Mouse (Mus musculus) cortical plate, adult 2 months (tissue): ENCODE data around the gene Nat9. TPM values are rescaled to one million over a fixed set of nuclear protein-coding genes. Genes with fewer than 3 reads are reported as not detected.
A peak's percentile ranks its signal among the peaks of the same experiment; 100 is the strongest.

Source experiments
- H3K27ac ChIP-seq: fragments of 200-500 bp; 2 replicates; pipeline ENCODE4 v1.5.1; 2012; ENCODE audit warnings: low read length, control low read depth, inconsistent platforms; ENCODE audit not compliant: insufficient read depth
- H3K4me1 ChIP-seq: fragments of 200-500 bp; 2 replicates; pipeline ENCODE4 v1.6.1; 2011; ENCODE audit warnings: low read length; ENCODE audit not compliant: control insufficient read depth, insufficient read depth
- H3K4me3 ChIP-seq: fragments of 200-500 bp; 2 replicates; pipeline ENCODE4 v1.5.1; 2011; ENCODE audit warnings: mild to moderate bottlenecking, low read length, control low read depth; ENCODE audit not compliant: insufficient read depth
- CTCF ChIP-seq: fragments of 200-500 bp; IDR thresholded peaks from 2 replicates; pipeline ENCODE4 v1.5.1; 2011; ENCODE audit warnings: mild to moderate bottlenecking, control low read depth, low read length; ENCODE audit not compliant: insufficient read depth; ENCODE audit errors: extremely low read depth
- POLR2A ChIP-seq: fragments of 200-500 bp; IDR thresholded peaks from 2 replicates; pipeline ENCODE4 v1.6.1; 2011; ENCODE audit warnings: mild to moderate bottlenecking, low read length, control low read depth; ENCODE audit not compliant: insufficient read depth; ENCODE audit errors: extremely low read depth
- polyA plus RNA-seq: library from polyadenylated mRNA; depleted of rRNA; stranded (reverse); fragments of >200 nt; gene quantifications from 2 replicates; pipeline ENCODE4 v1.2.3, GENCODE M21; 2012

Nat9 gene
- polyA plus RNA-seq, 1 experiment, result 40.9 TPM

DNA sequence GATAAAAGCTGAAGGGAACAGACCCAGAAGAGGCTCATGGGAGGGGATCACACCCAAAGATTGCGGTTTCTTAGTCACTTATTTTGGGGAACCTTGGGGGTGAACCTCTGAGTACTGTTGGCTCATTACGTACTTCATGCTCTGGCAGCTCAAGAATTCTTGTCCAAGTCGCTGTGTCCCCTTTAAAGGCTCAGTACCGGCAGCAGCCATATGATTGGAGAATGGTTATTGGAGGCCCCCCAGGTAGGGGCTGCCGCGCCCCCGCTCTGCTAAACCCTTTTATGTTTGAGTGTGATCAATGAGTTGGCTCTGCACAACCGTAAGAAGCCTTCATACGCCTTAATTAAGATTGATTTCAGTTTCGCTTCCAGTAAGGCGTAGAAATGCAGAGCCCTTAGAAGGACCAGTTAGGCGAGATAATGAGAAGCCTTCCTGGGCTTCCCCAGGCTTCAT is 11.3 kb upstream of the Nat9 start:
- TF ChIP-seq POLR2A (no peak), CTCF (no peak)
- H3K27ac ChIP-seq, result no peak overlapping the region
- no peaks in the 10 kb centered on the region for H3K4me1 ChIP-seq
- no peak overlapping the region for H3K4me3 ChIP-seq

DNA sequence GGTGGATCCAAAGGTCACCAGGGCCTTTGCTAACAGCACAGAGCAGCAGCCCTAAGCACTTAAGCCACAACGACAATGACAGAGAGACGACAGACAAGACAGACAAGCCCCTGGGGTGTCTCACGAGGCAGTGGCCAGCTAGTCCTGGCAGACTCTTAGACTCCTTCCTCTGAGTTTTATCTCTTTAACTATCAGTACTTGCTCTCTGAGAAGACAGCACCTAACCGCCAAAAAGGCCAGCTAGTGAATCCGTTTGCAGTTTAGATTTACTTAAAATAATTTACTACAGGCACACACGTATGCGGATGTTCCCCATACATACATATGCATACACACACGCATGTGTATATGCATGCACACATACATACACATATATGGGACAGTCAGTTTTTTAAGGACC is 9.9 kb upstream of the Nat9 start:
- TF ChIP-seq CTCF (no peak), POLR2A (no peak)
- no peaks in the 10 kb centered on the region for H3K4me1 ChIP-seq
- H3K27ac ChIP-seq, result no peak overlapping the region
- no peak overlapping the region for H3K4me3 ChIP-seq

DNA sequence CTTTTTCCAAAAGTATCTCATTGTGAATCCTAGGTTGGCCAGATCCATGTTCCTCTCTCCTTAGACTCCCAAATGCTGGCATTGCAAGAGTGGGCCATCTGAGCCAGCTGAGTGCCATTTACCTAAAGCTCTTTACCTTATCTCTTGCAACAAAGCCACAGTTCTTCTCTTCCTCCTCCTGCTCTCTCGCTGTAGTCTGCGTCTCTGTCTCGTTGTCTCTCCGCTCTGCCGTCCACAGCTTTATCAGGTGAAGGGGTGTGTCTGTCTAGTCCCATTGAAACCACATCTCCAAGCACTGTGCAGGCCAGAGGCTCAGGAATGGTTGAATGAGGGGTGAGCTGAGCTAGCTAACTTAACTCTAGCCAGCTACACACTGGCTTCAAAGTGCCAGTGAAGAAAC is 8.3 kb upstream of the Nat9 start:
- no peak overlapping the region for H3K4me3 ChIP-seq
- TF ChIP-seq POLR2A (no peak), CTCF (no peak)
- no peak overlapping the region for H3K27ac ChIP-seq
- H3K4me1 ChIP-seq, result no peaks in the 10 kb centered on the region

DNA sequence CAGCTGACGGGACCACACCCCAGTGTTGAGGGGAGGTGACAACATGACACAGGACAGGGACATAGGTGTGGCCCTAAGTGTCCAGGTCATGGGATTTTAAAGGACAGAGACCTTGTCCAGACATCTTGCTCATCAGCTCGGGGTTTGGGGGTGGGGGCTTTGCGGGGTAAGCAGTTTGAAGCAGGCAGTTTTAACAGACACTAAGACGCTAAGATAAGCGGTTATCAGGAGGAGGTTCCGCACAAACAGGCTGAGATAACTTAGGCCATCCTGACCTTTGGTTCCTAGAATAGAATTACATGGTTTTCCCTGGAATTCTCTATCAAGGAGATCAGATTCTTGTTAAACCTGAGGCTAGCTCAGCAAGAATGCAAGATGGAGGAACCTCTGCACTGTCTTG is 7.0 kb upstream of the Nat9 start:
- Histone ChIP-seq H3K4me3 (no peak overlapping the region), H3K4me1 (no peaks in the 10 kb centered on the region), H3K27ac (no peak overlapping the region)
- TF ChIP-seq CTCF (no peak), POLR2A (no peak)

DNA sequence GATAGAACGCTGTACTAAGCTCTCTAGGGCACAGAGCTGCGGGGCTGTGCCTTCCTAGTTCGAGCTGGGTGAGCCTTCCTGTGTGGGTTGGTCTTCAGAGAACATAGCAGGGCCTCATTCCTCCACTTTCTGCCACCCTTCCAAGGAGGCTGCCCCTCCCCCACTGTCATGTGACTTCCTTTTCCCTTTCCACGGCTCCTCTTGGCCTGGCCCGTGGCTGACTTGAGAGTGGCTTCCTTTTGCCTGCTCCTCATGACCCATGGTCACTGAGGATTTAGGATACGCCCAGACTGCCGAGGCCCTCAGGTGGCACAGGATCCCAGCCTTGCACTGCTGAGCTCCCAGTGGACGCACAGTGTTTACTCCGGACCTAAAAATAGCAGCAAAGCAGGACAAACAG is 4.5 kb upstream of the Nat9 start:
- Histone ChIP-seq H3K4me3 (no peak overlapping the region), H3K4me1 (no peaks in the 10 kb centered on the region), H3K27ac (no peak overlapping the region)
- TF ChIP-seq POLR2A, result no peak

DNA sequence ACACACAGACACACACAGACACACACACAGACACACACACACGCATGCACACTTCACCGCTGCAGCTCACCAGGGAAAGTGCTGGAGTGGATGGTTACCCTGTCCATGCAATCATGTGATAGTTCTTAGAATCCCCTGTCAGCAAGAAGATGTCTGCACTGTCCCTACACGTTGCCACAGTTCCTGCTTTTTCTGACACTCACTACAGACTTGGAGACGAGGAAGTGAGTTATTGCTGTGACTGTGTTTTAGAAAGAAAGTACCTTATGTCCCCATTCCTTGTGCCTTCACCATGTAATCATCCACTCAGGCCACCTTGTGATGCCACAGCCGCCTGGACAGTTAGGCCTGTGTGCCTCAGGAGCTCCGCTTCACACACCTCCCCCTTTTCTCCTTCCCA is 1.6 kb upstream of the Nat9 start:
- Histone ChIP-seq H3K4me1 (peaks cover 3% of the 10 kb centered on the region), H3K4me3 (no peak overlapping the region), H3K27ac (no peak overlapping the region; the same call in 1 of the 2 replicates)
- TF ChIP-seq POLR2A (no peak), CTCF (no peak)

DNA sequence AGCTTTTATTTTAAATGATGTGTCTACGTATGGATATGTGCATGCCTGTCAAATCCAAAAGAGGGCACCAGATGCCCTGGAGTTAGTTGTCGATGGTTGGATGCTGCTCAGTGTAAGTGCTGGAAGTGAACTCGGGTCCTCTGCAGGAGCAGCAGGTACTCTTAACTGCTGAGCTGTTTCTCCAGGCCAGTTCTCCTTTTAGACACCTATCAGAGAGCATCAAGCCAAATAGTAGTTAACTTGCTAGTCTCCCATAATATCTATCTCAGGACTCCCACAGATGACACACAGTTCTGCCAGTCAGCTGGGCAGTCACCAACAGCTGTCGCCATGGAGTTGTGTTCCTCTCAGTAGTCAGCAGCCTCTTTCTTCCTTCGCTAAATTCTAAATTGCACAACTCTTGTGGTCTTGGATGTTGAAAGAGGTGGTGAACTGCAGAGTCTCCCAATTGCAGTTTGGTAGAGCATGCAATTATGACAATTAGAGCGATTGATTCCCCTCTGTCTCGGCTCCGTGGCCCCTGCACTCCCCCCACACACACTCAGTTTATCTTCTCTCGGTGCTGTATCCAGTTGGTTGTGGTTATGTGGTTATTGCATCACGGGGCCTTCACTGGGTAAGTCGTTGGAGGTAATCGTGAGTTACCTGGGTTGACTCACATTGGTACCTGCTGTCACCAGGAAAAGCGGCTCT is 1.0 kb upstream of the Nat9 start:
- TF ChIP-seq CTCF (no peak), POLR2A (no peak)
- Histone ChIP-seq H3K27ac (no peak overlapping the region), H3K4me1 (peaks cover 3% of the 10 kb centered on the region), H3K4me3 (no peak overlapping the region)

DNA sequence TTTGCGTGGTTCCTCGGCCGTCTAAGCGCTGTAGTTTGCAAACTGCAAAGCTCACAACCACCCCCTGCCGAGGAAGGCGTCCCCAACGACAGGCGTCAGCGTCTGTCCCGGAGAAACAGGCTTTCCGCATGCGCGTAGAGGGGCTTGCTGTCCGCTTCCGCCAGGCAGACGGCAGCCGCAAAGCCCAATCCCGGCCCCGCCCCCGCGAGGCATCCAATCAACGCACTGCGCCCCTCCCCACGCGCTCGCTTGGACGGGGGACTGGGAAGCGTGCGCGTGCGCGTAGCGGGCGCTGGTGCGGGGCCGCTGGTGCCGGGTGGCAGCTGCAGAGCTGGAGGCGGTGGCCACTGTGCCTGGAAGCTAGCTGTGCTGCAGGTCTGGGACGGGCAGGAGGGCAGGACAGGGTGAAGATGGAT is 427 bp downstream of the Nat9 start, which contains the start of gene Tmem104:
TSS of gene Tmem104 (plus strand) at position 264 of the 416 bp plus-strand sequence.
- Histone ChIP-seq H3K4me3 (peak within 1 kb of the TSS; percentile 84), H3K4me1 (peaks cover 3% of the 10 kb centered on the region), H3K27ac (peak within 1 kb of the TSS; percentile 38; the same call in 1 of the 2 replicates)
- peak; percentile 85 for TF ChIP-seq POLR2A
- no peak for TF ChIP-seq CTCF

DNA sequence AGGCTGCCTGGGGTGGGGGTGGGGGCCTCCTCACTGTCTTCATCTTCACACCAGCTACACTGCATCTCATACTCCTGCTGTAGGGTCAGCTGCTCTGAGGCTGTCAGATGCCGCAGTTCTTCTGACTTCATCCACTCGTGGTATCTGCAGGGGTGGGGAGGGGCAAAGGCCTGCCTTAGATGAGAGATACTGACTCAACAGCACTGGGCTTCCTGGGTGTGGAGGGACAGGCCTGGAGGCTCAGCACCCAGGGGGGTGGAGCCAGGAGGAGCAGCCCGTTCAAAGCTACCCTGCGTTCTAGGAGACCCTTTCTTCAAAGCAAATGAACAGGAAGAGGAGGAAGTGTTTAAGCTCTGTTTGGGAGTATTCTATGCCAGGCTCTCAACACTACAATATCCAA is 2.7 kb downstream of the Nat9 start:
- no peak overlapping the region for H3K27ac ChIP-seq
- no peak overlapping the region for H3K4me3 ChIP-seq
- no peak for TF ChIP-seq POLR2A
- TF ChIP-seq CTCF, result no peak

DNA sequence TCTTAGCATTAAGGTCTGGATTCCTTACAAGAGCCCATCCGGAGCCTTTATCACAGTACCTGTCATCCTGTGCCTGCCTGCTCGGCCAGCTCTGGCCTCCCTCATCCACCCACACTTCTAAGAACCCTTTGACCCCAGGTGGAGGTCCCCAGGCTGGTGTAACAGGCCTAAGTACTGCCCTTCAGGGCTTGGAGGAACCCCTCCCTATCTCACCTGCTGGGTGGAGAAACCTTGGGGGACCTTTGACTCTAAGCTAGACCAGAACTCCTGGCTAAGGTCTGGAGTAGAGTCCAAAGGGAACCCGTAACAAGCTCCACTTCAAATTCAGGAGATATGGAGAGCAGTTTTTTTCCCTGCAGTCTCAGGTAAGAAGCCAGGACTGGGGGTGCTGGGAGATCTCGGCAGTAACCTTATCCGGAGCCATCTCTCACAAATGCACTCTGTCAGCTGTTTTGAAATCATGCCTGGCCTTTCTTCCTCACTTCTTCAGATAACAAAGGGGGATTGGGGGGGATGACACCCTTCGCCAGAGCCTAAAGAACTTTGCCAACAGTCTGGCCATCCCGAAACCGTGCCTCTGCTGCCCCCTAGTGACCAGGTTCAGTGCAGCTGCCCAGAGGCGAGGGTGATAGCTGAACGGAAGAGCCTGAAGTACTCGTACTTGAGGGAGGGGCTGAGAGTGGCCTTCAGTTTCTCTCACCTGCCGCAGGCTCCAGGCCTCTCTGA is 5.6 kb downstream of the Nat9 start:
- Histone ChIP-seq H3K4me1 (peaks cover 3% of the 10 kb centered on the region), H3K27ac (no peak overlapping the region), H3K4me3 (no peak overlapping the region)
- TF ChIP-seq POLR2A (no peak), CTCF (peak; percentile 90)

More for the DNA sequence above, 2.7 kb downstream of the Nat9 start:
- peaks cover 3% of the 10 kb centered on the region for H3K4me1 ChIP-seq

DNA sequence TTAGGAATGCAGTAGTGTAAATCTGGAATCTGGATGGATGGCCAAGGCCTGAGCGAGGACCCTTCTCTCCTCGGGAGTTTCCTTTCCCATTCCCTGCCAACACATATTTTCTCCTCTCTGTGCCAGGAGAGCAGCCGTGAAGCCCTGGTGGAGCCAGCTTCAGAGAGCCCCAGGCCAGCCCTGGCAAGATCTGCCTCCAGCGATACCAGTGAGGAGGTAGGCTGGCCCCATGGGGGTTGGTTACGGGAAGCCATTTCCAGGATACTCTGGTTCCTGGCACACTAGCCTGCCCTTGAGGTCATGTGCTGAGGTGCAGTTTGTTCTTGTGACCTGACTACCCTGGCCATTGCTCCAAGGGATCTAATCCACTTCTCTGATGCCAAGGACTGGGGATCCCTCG is 7.8 kb downstream of the Nat9 start:
- Histone ChIP-seq H3K27ac (no peak overlapping the region), H3K4me1 (no peaks in the 10 kb centered on the region), H3K4me3 (no peak overlapping the region)
- no peak for TF ChIP-seq CTCF
- no peak for TF ChIP-seq POLR2A
